ENCODE assay signal across 28 mouse cellular contexts in genomic region chr1:37831681-37832080, GRCm38 (mm10). TPM values are rescaled to one million over a fixed set of nuclear protein-coding genes. Genes with fewer than 3 reads are reported as not detected.
DNase-seq lines count a peak whose midpoint lies in the region; ATAC-seq and TF ChIP-seq lines count a peak whose summit lies in the region.
"Had no signal": no experiment of that assay in that cellular context is flagged by ENCODE, and none has a peak within 500 bp of the region (broad histone marks: within the 10 kb centered on the region; RNA-seq: fewer than 3 reads in every experiment).

No protein-coding gene starts in this region.

- no peaks in the 10 kb centered on the region for H3K9me3 ChIP-seq in limb, embryonic 12.5 days
- H3K9me3 ChIP-seq in limb, embryonic 10.5 days (replicated peaks) = no peaks in the 10 kb centered on the region
- H3K9me3 ChIP-seq in stomach, postnatal 0 days (ENCODE audit: control insufficient read depth, low read length) = no peaks in the 10 kb centered on the region
- H3K9me3 ChIP-seq: hindbrain, embryonic 13.5 days; midbrain, embryonic 15.5 days; neural tube, embryonic 15.5 days; stomach, embryonic 15.5 days had no signal

- 54% methylated on average over 2 of the region's 2 CpGs for WGBS in limb, embryonic 12.5 days
- WGBS in limb, embryonic 10.5 days = 53% methylated on average over 2 of the region's 2 CpGs
- WGBS in cerebellum, adult 2 months = 5% methylated on average over 2 of the region's 2 CpGs
- WGBS in stomach, postnatal 0 days = 69% methylated on average over 2 of the region's 2 CpGs

- no peak for TF ChIP-seq CTCF in cerebellum, adult 2 months (IDR thresholded peaks at IDR 0.05; ENCODE audit: borderline replicate concordance, insufficient read depth, low read depth, low read length)
- no peak for TF ChIP-seq CTCF in stomach, postnatal 0 days (IDR thresholded peaks at IDR 0.05; ENCODE audit: low read depth)

- H3K4me3 ChIP-seq in limb, embryonic 12.5 days (replicated peaks) = no peak overlapping the region
- H3K4me3 ChIP-seq in limb, embryonic 10.5 days = no peak overlapping the region
- H3K4me3 ChIP-seq in cerebellum, adult 2 months (replicated peaks; ENCODE audit: insufficient read depth, low read depth, low read length) = no peak overlapping the region
- H3K4me3 ChIP-seq in stomach, postnatal 0 days (ENCODE audit: low read depth, low read length) = no peak overlapping the region
- H3K4me3 ChIP-seq: hindbrain, embryonic 13.5 days; left cerebral cortex, adult 2 months; midbrain, embryonic 15.5 days; neural tube, embryonic 15.5 days; stomach, embryonic 15.5 days had no signal

- no peaks in the 10 kb centered on the region for H3K27me3 ChIP-seq in limb, embryonic 12.5 days
- no peaks in the 10 kb centered on the region for H3K27me3 ChIP-seq in limb, embryonic 10.5 days (ENCODE audit: low read depth, poor library complexity, severe bottlenecking)
- H3K27me3 ChIP-seq in cerebellum, adult 2 months (ENCODE audit: control insufficient read depth, insufficient read depth, low read length) = no peaks in the 10 kb centered on the region
- H3K27me3 ChIP-seq in stomach, postnatal 0 days (ENCODE audit: control insufficient read depth, insufficient read depth, low read length) = no peaks in the 10 kb centered on the region
- H3K27me3 ChIP-seq: hindbrain, embryonic 13.5 days; midbrain, embryonic 15.5 days; neural tube, embryonic 15.5 days; Patski; stomach, embryonic 15.5 days had no signal

- peaks cover 3% of the 10 kb centered on the region; the same call in 1 of the 2 replicates for H3K36me3 ChIP-seq in limb, embryonic 12.5 days
- H3K36me3 ChIP-seq in limb, embryonic 10.5 days = peaks cover 5% of the 10 kb centered on the region; the same call in 1 of the 2 replicates
- H3K36me3 ChIP-seq in stomach, postnatal 0 days (ENCODE audit: control insufficient read depth, insufficient read depth, low read length) = no peaks in the 10 kb centered on the region; the same call in 1 of the 2 replicates
- H3K36me3 ChIP-seq: stomach, embryonic 15.5 days had no signal

- DNase-seq in limb, embryonic 10.5 days (ENCODE audit: low spot score) = no peak
- DNase-seq in cerebellum, adult 2 months = peak; percentile 81 to 84
- peak; percentile 82 to 84 for DNase-seq in cerebellum, postnatal 14 days
- DNase-seq in urinary bladder, adult 2 months (ENCODE audit: low spot score) = no peak
- no peak for DNase-seq in stomach, postnatal 0 days (ENCODE audit: low spot score)
- DNase-seq in kidney, adult 8-10 months = no peak
- DNase-seq: adrenal gland, postnatal 14 days; gastrocnemius, postnatal 36 days; heart, adult 18-20 months; heart, postnatal 36 days; kidney, postnatal 14 days; liver; lung, adult 2 months; lung, postnatal 10 days; retina, postnatal 1 day; right cerebral cortex, postnatal 14 days; thymus, postnatal 25 days had no signal

- no peaks in the 10 kb centered on the region for H3K4me1 ChIP-seq in limb, embryonic 12.5 days (replicated peaks)
- no peaks in the 10 kb centered on the region for H3K4me1 ChIP-seq in limb, embryonic 10.5 days
- peaks cover 3% of the 10 kb centered on the region; the same call in 1 of the 2 replicates for H3K4me1 ChIP-seq in cerebellum, adult 2 months (ENCODE audit: control insufficient read depth, insufficient read depth, low read length)
- H3K4me1 ChIP-seq in stomach, postnatal 0 days (replicated peaks; ENCODE audit: control insufficient read depth, insufficient read depth) = no peaks in the 10 kb centered on the region
- H3K4me1 ChIP-seq: hindbrain, embryonic 13.5 days; midbrain, embryonic 15.5 days; neural tube, embryonic 15.5 days; stomach, embryonic 15.5 days had no signal

- H3K9ac ChIP-seq in limb, embryonic 12.5 days (replicated peaks) = peak overlapping the region; percentile 18; the same call in 1 of the 2 replicates
- H3K9ac ChIP-seq in stomach, postnatal 0 days (ENCODE audit: low read length) = no peak overlapping the region
- H3K9ac ChIP-seq: hindbrain, embryonic 13.5 days; liver, embryonic 14.5 days; midbrain, embryonic 15.5 days; neural tube, embryonic 15.5 days; stomach, embryonic 15.5 days had no signal

- no peak for ATAC-seq in limb, embryonic 12.5 days (ENCODE audit: insufficient number of reproducible peaks, insufficient read depth, low FRiP score, low TSS enrichment, low read depth)
- ATAC-seq in stomach, postnatal 0 days (ENCODE audit: low FRiP score, low TSS enrichment) = no peak
- ATAC-seq: forebrain, embryonic 14.5 days; intestine, postnatal 0 days; midbrain, embryonic 15.5 days; Patski had no signal

- no peak for TF ChIP-seq EP300 in stomach, postnatal 0 days (optimal IDR thresholded peaks at IDR 0.05)

- no peak overlapping the region for H3K27ac ChIP-seq in limb, embryonic 12.5 days
- no peak overlapping the region for H3K27ac ChIP-seq in limb, embryonic 10.5 days
- peak overlapping the region; percentile 86 for H3K27ac ChIP-seq in cerebellum, adult 2 months (ENCODE audit: insufficient read depth, low read length)
- no peak overlapping the region for H3K27ac ChIP-seq in stomach, postnatal 0 days (replicated peaks)
- H3K27ac ChIP-seq: hindbrain, embryonic 13.5 days; left cerebral cortex, adult 2 months; liver, embryonic 14.5 days; midbrain, embryonic 15.5 days; neural tube, embryonic 15.5 days; stomach, embryonic 15.5 days had no signal

- no peak overlapping the region for H3K4me2 ChIP-seq in limb, embryonic 12.5 days
- no peak overlapping the region for H3K4me2 ChIP-seq in stomach, postnatal 0 days (replicated peaks; ENCODE audit: low read depth)
- H3K4me2 ChIP-seq: heart, embryonic 11.5 days; hindbrain, embryonic 13.5 days; midbrain, embryonic 15.5 days; neural tube, embryonic 15.5 days; stomach, embryonic 15.5 days had no signal

- TF ChIP-seq POLR2A in cerebellum, adult 2 months (IDR thresholded peaks at IDR 0.05; ENCODE audit: borderline replicate concordance, insufficient read depth, low read length) = no peak

RNA-seq across cellular contexts. Expression of gene Tsga10, which starts 34.5 kb away (rescaled TPM):
- polyA plus RNA-seq in limb, embryonic 12.5 days (2016; fragmentation: Nextera tagmentation; extraction: Ambion mirVana) = 6.0 and 6.7 TPM in 2 replicates
- polyA plus RNA-seq in limb, embryonic 10.5 days (2016; fragmentation: Nextera tagmentation; extraction: Ambion mirVana) = 6.9 and 7.1 TPM in 2 replicates
- polyA plus RNA-seq in cerebellum, adult 2 months (2012; rRNA removed) = 7.3 and 7.5 TPM in 2 replicates
- polyA plus RNA-seq in urinary bladder, adult 2 months (2012; rRNA removed) = 4.6 TPM in 2 replicates
- polyA plus RNA-seq in stomach, postnatal 0 days (2015; fragmentation: Nextera tagmentation; extraction: Ambion mirVana) = 2.1 and 2.2 TPM in 2 replicates

RNA-seq across cellular contexts. Expression of gene Lipt1, which starts 39.9 kb away (rescaled TPM):
- 8.5 and 9.4 TPM in 2 replicates for polyA plus RNA-seq in limb, embryonic 12.5 days (2016; fragmentation: Nextera tagmentation; extraction: Ambion mirVana)
- polyA plus RNA-seq in limb, embryonic 10.5 days (2016; fragmentation: Nextera tagmentation; extraction: Ambion mirVana) = 6.2 and 8.1 TPM in 2 replicates
- 5.8 and 5.9 TPM in 2 replicates for polyA plus RNA-seq in cerebellum, adult 2 months (2012; rRNA removed)
- 6.5 and 6.6 TPM in 2 replicates for polyA plus RNA-seq in urinary bladder, adult 2 months (2012; rRNA removed)
- polyA plus RNA-seq in stomach, postnatal 0 days (2015; fragmentation: Nextera tagmentation; extraction: Ambion mirVana) = 6.6 and 7.1 TPM in 2 replicates

RNA-seq across cellular contexts. Expression of gene Mitd1, which starts 58.5 kb away (rescaled TPM):
- 24.3 TPM in 2 replicates for polyA plus RNA-seq in limb, embryonic 12.5 days (2016; fragmentation: Nextera tagmentation; extraction: Ambion mirVana)
- 22.4 and 22.7 TPM in 2 replicates for polyA plus RNA-seq in limb, embryonic 10.5 days (2016; fragmentation: Nextera tagmentation; extraction: Ambion mirVana)
- polyA plus RNA-seq in cerebellum, adult 2 months (2012; rRNA removed) = 14.8 and 17.8 TPM in 2 replicates
- polyA plus RNA-seq in urinary bladder, adult 2 months (2012; rRNA removed) = 24.1 and 28.6 TPM in 2 replicates
- 21.5 and 22.7 TPM in 2 replicates for polyA plus RNA-seq in stomach, postnatal 0 days (2015; fragmentation: Nextera tagmentation; extraction: Ambion mirVana)

RNA-seq across cellular contexts. Expression of gene Mrpl30, which starts 58.6 kb away (rescaled TPM):
- polyA plus RNA-seq in limb, embryonic 12.5 days (2016; fragmentation: Nextera tagmentation; extraction: Ambion mirVana) = 232 and 238 TPM in 2 replicates
- 263 and 266 TPM in 2 replicates for polyA plus RNA-seq in limb, embryonic 10.5 days (2016; fragmentation: Nextera tagmentation; extraction: Ambion mirVana)
- 123 and 132 TPM in 2 replicates for polyA plus RNA-seq in cerebellum, adult 2 months (2012; rRNA removed)
- 125 and 139 TPM in 2 replicates for polyA plus RNA-seq in urinary bladder, adult 2 months (2012; rRNA removed)
- polyA plus RNA-seq in stomach, postnatal 0 days (2015; fragmentation: Nextera tagmentation; extraction: Ambion mirVana) = 235 and 236 TPM in 2 replicates

Comparison
In these comparisons a context has a peak if more than half of its experiments do, and no peak if none do; other contexts are left out.
1. DNase-seq: peak in cerebellum, adult 2 months (2 of 2) and cerebellum, postnatal 14 days (2 of 2); none in limb, embryonic 10.5 days (single experiment), urinary bladder, adult 2 months (single experiment), stomach, postnatal 0 days (single experiment) and kidney, adult 8-10 months (0 of 2).